Mouse (Mus musculus): Measurements from ENCODE around the gene Plxnd1.
A peak's percentile ranks its signal among the peaks of the same experiment; 100 is the strongest.

- TF ChIP-seq POLR2A (IDR thresholded peaks at IDR 0.05; ENCODE audit: extremely low read depth, insufficient read depth, low read length) (no peak), CTCF (IDR thresholded peaks at IDR 0.05; ENCODE audit: extremely low read depth, insufficient read depth, low read length) (0 out of 2 replicates have a peak, but pooled peaks have one; percentile 16)
Observed at GRCm38 (mm10) chr6:115978596-115978995, 16.2 kb downstream of the Plxnd1 start.

Data from cortical plate, adult 2 months (tissue).